Mouse (Mus musculus): ENCODE measurements around the gene Olfr1301. TPM values are rescaled to one million over a fixed set of nuclear protein-coding genes. Genes with fewer than 3 reads are reported as not detected.
A peak's percentile ranks its signal among the peaks of the same experiment; 100 is the strongest.

The Olfr1301 gene
- polyA plus RNA-seq (2012; rRNA removed), result not detected in 2 replicates

DNA sequence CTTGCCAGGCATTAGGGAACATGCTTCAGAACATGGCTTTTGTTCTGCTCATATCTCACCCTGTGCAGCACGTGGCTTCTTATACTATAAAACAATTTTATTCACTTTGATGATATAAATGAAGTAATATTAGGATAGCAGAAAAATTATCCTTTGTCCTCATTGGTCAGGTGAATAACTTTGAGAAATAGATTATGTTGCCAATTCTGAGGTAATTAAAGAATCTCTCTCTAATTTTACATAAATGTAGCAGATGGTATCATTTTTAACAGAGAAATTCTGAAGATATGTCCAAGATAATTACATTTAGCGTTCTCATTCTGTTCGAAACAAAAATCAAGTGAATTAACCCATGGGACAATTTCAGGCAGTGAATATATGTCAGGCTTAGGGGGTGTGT is at the start of gene Olfr1301:
Gene Olfr1301, plus strand, starts transcription at position 301 of the 400 bp plus-strand sequence.
- no peak for TF ChIP-seq CTCF (IDR thresholded peaks at IDR 0.05; ENCODE audit: borderline replicate concordance, extremely low read depth, insufficient read depth, insufficient read length)
- TF ChIP-seq POLR2A (IDR thresholded peaks at IDR 0.05; ENCODE audit: borderline replicate concordance, extremely low read depth, insufficient read depth, insufficient read length, poor library complexity, severe bottlenecking), result no peak

DNA sequence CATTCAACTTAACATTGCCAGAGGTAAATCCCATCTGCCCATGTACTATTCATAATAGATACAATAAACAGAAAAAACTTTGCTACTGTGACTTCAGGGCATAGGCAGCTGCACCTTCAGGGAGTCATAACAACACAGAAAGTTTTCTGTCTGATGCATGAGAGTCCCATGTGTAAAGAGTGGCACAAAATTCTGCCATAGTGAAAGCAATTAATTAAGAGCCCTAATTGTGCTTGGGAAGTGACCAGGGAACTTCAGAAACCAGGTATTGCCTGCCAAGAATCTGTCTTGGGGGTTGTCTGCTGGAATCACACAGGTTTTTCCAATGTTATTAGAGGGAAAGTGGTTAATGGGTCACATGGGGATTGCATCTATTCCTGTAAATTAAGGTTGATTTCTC is 24.1 kb upstream of the Olfr1301 start:
- peak; percentile 77 for DNase-seq (ENCODE audit: low read depth)
- no peak for TF ChIP-seq CTCF (IDR thresholded peaks at IDR 0.05; ENCODE audit: borderline replicate concordance, extremely low read depth, insufficient read depth, insufficient read length)
- no peak for TF ChIP-seq POLR2A (IDR thresholded peaks at IDR 0.05; ENCODE audit: borderline replicate concordance, extremely low read depth, insufficient read depth, insufficient read length, poor library complexity, severe bottlenecking)

More for the DNA sequence above, at the start of gene Olfr1301:
- DNase-seq (ENCODE audit: low read depth), result no peak

GRCm38 (mm10) chr2:111777129-111777528 is 26.3 kb downstream of the Olfr1301 start, which contains the start of gene Olfr1302:
Gene Olfr1302 (plus strand): TSS chr2:111777429.
- TF ChIP-seq POLR2A (IDR thresholded peaks at IDR 0.05; ENCODE audit: borderline replicate concordance, extremely low read depth, insufficient read depth, insufficient read length, poor library complexity, severe bottlenecking) (no peak), CTCF (IDR thresholded peaks at IDR 0.05; ENCODE audit: borderline replicate concordance, extremely low read depth, insufficient read depth, insufficient read length) (no peak)
- DNase-seq (ENCODE audit: low read depth), result no peak

Other genes with a start within 250 kb of the Olfr1301 start
- gene Olfr1293-ps, start 225.8 kb upstream of the Olfr1301 start, polyA plus RNA-seq (2012; rRNA removed), result not detected in 2 replicates
- not detected in 2 replicates for gene Olfr1294, start 210.7 kb upstream of the Olfr1301 start, polyA plus RNA-seq (2012; rRNA removed)
- gene Olfr1295, start 181.3 kb upstream of the Olfr1301 start, polyA plus RNA-seq (2012; rRNA removed), result not detected in 2 replicates
- not detected in 2 replicates for gene Olfr1297, start 124.5 kb upstream of the Olfr1301 start, polyA plus RNA-seq (2012; rRNA removed)
- gene Olfr1298, start 101.8 kb upstream of the Olfr1301 start, polyA plus RNA-seq (2012; rRNA removed), result not detected in 2 replicates
- gene Olfr1299, start 89.6 kb upstream of the Olfr1301 start, polyA plus RNA-seq (2012; rRNA removed), result not detected in 2 replicates
- gene Olfr1302, start 26.4 kb downstream of the Olfr1301 start, polyA plus RNA-seq (2012; rRNA removed), result not detected in 2 replicates
- not detected in 2 replicates for gene Olfr1303, start 69.3 kb downstream of the Olfr1301 start, polyA plus RNA-seq (2012; rRNA removed)
- gene Olfr1305, start 126.1 kb downstream of the Olfr1301 start, polyA plus RNA-seq (2012; rRNA removed), result not detected in 2 replicates
- gene Olfr1306, start 165.3 kb downstream of the Olfr1301 start, polyA plus RNA-seq (2012; rRNA removed), result not detected in 2 replicates
- not detected in 2 replicates for gene Olfr1307, start 198.4 kb downstream of the Olfr1301 start, polyA plus RNA-seq (2012; rRNA removed)
- not detected in 2 replicates for gene Olfr1308, start 213.9 kb downstream of the Olfr1301 start, polyA plus RNA-seq (2012; rRNA removed)
- gene Olfr1309, start 239.3 kb downstream of the Olfr1301 start, polyA plus RNA-seq (2012; rRNA removed), result not detected in 2 replicates

Measured in brain, embryonic 14.5 days (tissue).